Mouse (Mus musculus): ENCODE results near the gene Gm6793. TPM values are rescaled to one million over a fixed set of nuclear protein-coding genes. Genes with fewer than 3 reads are reported as not detected.

The Gm6793 gene
- 3.2 TPM for polyA plus RNA-seq (2017; shearing (Covaris generic))

GRCm38 (mm10) chr8:112014936-112015335 lies at the start of gene Gm6793:
TSS of gene Gm6793 (minus strand) at chr8:112015036.

GRCm38 (mm10) chr8:112010997-112011815 lies 3.6 kb downstream of the Gm6793 start, which contains the start of the genes Kars and Terf2ip:
TSS of gene Kars (minus strand) at chr8:112011323.
TSS of gene Terf2ip (plus strand) at chr8:112011398.

GRCm38 (mm10) chr8:111992013-111992702 lies 22.7 kb downstream of the Gm6793 start, which contains the start of gene Adat1:
TSS of gene Adat1 (minus strand) at chr8:111992302.

Other genes starting within 250 kb of the Gm6793 start
- gene Cfdp1, start 160.7 kb downstream of the Gm6793 start, polyA plus RNA-seq (2017; shearing (Covaris generic)): 108 TPM
- 0.88 TPM for gene Tmem170, start 138.3 kb downstream of the Gm6793 start, polyA plus RNA-seq (2017; shearing (Covaris generic))
- not detected for gene Chst5, start 104.6 kb downstream of the Gm6793 start, polyA plus RNA-seq (2017; shearing (Covaris generic))
- 2.0 TPM for gene Tmem231, start 81.2 kb downstream of the Gm6793 start, polyA plus RNA-seq (2017; shearing (Covaris generic))
- 338 TPM for gene Gabarapl2, start 74.3 kb downstream of the Gm6793 start, polyA plus RNA-seq (2017; shearing (Covaris generic))
- 9.4 TPM for gene Adat1, start 22.7 kb downstream of the Gm6793 start, polyA plus RNA-seq (2017; shearing (Covaris generic))
- 114 TPM for gene Kars, start 3.7 kb downstream of the Gm6793 start, polyA plus RNA-seq (2017; shearing (Covaris generic))
- 29.1 TPM for gene Terf2ip, start 3.6 kb downstream of the Gm6793 start, polyA plus RNA-seq (2017; shearing (Covaris generic))

Measured in activated CD4-positive, CD25-positive, alpha-beta regulatory T cell, adult 9 weeks (primary cell).